Mouse (Mus musculus): ENCODE results near the gene Nop9. TPM values are rescaled to one million over a fixed set of nuclear protein-coding genes. Genes with fewer than 3 reads are reported as not detected.

The Nop9 gene
- total and polyA plus RNA-seq, 3 experiments = 38.5 to 92.1 (median 89.1) TPM

DNA sequence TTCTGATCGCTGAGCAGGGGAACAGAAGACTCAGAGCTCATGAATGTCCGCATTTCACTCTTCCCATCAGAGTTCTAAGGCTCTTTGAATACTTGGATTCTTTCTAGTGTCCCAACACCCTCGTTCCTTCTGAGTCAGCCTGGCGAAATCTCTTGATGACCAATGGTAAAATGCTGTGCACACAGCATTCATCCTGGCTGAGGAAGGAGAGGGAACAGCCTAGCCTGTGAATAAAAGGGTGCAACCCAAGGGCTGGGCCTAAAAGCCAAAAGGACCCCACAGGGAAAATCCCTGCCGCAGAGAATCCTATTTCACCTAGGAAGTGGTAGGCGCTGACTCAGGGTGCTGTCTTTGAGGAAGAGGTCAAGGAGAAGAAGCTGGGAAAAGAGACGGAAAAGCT is 15.4 kb upstream of the Nop9 start:
- no peak overlapping the region for H3K4me2 ChIP-seq (ENCODE audit: insufficient read depth, low read depth, poor library complexity, severe bottlenecking)
- dilution Hi-C loops (cut with MboI; ENCODE audit: extremely low pct_ligation_motif_present, extremely low pct_unique_long_range_greater_than_20kb, low sequenced_read_pairs) = no loop called here
- DNase-seq (ENCODE audit: extremely low read depth) = no peak
- H3K27me3 ChIP-seq (replicated peaks) = peaks cover 32% of the 10 kb centered on the region
- H3K27ac ChIP-seq (ENCODE audit: insufficient read depth, low read depth) = no peak overlapping the region
- peaks cover 2 to 26% of the 10 kb centered on the region in 2 experiments; a peak in 3 of 4 replicates for H3K4me1 ChIP-seq (ENCODE audit: control insufficient read depth in 1 of 2, insufficient read depth in 2 of 2)
- no peak overlapping the region for H3K9ac ChIP-seq (ENCODE audit: insufficient read depth, low read depth)
- no peaks in the 10 kb centered on the region for H3K79me2 ChIP-seq (replicated peaks; ENCODE audit: control insufficient read depth, extremely low read depth, insufficient read depth, poor library complexity, severe bottlenecking)
- TF ChIP-seq NRF1 (IDR thresholded peaks at IDR 0.05; ENCODE audit: low read depth, low read length) (no peak), ZNF384 (IDR thresholded peaks at IDR 0.05; ENCODE audit: low read depth, low read length) (no peak), MAX (IDR thresholded peaks at IDR 0.05; ENCODE audit: low read length) (no peak), ELF1 (IDR thresholded peaks at IDR 0.05; ENCODE audit: low read depth, low read length) (no peak), USF2 (conservative IDR thresholded peaks at IDR 0.05; ENCODE audit: low read depth, low read length) (no peak)
- H3K4me3 ChIP-seq (replicated peaks in 1 of 3; ENCODE audit: low read depth in 2 of 3, low read length in 2 of 3, poor library complexity in 1 of 3) = no peak overlapping the region
- in situ Hi-C loops (cut with MboI; ENCODE audit: low pct_ligation_motif_present, low pct_unique_long_range_greater_than_20kb, low sequenced_read_pairs) = no loop called here
- no peaks in the 10 kb centered on the region for H3K36me3 ChIP-seq (replicated peaks in 1 of 2; ENCODE audit: control insufficient read depth in 1 of 2, insufficient read depth in 1 of 2, low read length in 1 of 2)
- no peaks in the 10 kb centered on the region for H3K9me3 ChIP-seq (replicated peaks; ENCODE audit: low read length)

DNA sequence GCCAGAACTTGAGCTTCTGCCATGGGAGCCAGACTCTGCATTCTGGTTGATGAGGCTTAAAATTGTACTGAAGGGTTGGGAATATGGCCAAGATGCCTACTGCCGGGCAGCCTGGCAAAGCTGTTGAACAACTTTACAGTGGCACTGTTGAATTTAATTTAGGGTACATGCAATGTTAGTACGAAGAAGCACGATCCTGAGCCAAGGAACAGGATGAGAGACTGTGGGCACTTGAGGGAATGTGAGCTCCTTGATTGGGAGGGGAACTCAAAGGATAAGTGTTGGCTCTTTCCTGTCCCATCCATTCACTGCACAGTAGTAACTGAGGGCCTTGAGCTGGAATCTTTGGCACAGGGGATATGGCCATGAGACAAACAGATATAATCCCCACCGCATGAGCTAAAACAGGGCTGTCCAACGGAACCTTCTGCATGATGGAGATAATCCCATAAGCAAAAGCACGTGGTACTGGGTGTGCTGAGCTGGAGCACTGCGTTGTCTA is 14.9 kb upstream of the Nop9 start:
- H3K9ac ChIP-seq (ENCODE audit: insufficient read depth, low read depth) = no peak overlapping the region
- DNase-seq (ENCODE audit: extremely low read depth) = no peak
- no peaks in the 10 kb centered on the region for H3K36me3 ChIP-seq (replicated peaks in 1 of 2; ENCODE audit: control insufficient read depth in 1 of 2, insufficient read depth in 1 of 2, low read length in 1 of 2)
- TF ChIP-seq TBP (conservative IDR thresholded peaks at IDR 0.05; ENCODE audit: low read depth, low read length) (no peak), TCF12 (IDR thresholded peaks at IDR 0.05; ENCODE audit: low read depth, low read length) (no peak), ZMIZ1 (IDR thresholded peaks at IDR 0.05; ENCODE audit: low read depth, low read length) (no peak), MAX (IDR thresholded peaks at IDR 0.05; ENCODE audit: low read length) (no peak), POLR2A (IDR thresholded peaks at IDR 0.05; ENCODE audit: low read depth, low read length) (no peak), E2F4 (IDR thresholded peaks at IDR 0.05; ENCODE audit: insufficient replicate concordance, low read depth, low read length) (no peak), SMC3 (IDR thresholded peaks at IDR 0.05; ENCODE audit: low read depth, low read length) (no peak), ZNF384 (IDR thresholded peaks at IDR 0.05; ENCODE audit: low read depth, low read length) (no peak), ZKSCAN1 (IDR thresholded peaks at IDR 0.05; ENCODE audit: borderline replicate concordance, low read depth, low read length) (no peak), CHD2 (IDR thresholded peaks at IDR 0.05; ENCODE audit: low read length) (no peak), HCFC1 (IDR thresholded peaks at IDR 0.05; ENCODE audit: low read depth, low read length) (no peak), RAD21 (IDR thresholded peaks at IDR 0.05; ENCODE audit: low read depth, low read length) (no peak), USF2 (conservative IDR thresholded peaks at IDR 0.05; ENCODE audit: low read depth, low read length) (no peak), UBTF (IDR thresholded peaks at IDR 0.05; ENCODE audit: low read depth, low read length) (no peak), ZC3H11A (IDR thresholded peaks at IDR 0.05; ENCODE audit: low read depth, low read length) (no peak), NRF1 (IDR thresholded peaks at IDR 0.05; ENCODE audit: low read depth, low read length) (no peak), USF1 (IDR thresholded peaks at IDR 0.05; ENCODE audit: low read depth, low read length) (no peak)
- in situ Hi-C loops (cut with MboI; ENCODE audit: low pct_ligation_motif_present, low pct_unique_long_range_greater_than_20kb, low sequenced_read_pairs) (no loop called here), dilution Hi-C loops (cut with MboI; ENCODE audit: extremely low pct_ligation_motif_present, extremely low pct_unique_long_range_greater_than_20kb, low sequenced_read_pairs) (no loop called here)
- H3K27ac ChIP-seq (ENCODE audit: insufficient read depth, low read depth) = no peak overlapping the region
- H3K27me3 ChIP-seq (replicated peaks) = peaks cover 28% of the 10 kb centered on the region
- no peak overlapping the region for H3K4me3 ChIP-seq (replicated peaks in 1 of 3; ENCODE audit: low read depth in 2 of 3, low read length in 2 of 3, poor library complexity in 1 of 3)
- H3K4me2 ChIP-seq (ENCODE audit: insufficient read depth, low read depth, poor library complexity, severe bottlenecking) = no peak overlapping the region
- H3K9me3 ChIP-seq (replicated peaks; ENCODE audit: low read length) = no peaks in the 10 kb centered on the region
- no peaks in the 10 kb centered on the region for H3K79me2 ChIP-seq (replicated peaks; ENCODE audit: control insufficient read depth, extremely low read depth, insufficient read depth, poor library complexity, severe bottlenecking)
- peaks cover 0 to 25% of the 10 kb centered on the region in 2 experiments; a peak in 3 of 4 replicates for H3K4me1 ChIP-seq (ENCODE audit: control insufficient read depth in 1 of 2, insufficient read depth in 2 of 2)
